Mouse (Mus musculus): ENCODE data around the gene Cmtr2.
A peak's percentile ranks its signal among the peaks of the same experiment; 100 is the strongest.

The Cmtr2 gene

GRCm38 (mm10) chr8:110265796-110266305 lies 50.4 kb downstream of the Cmtr2 start:
- DNase-seq (ENCODE audit: low spot score in 2 of 2), result no peak

DNA sequence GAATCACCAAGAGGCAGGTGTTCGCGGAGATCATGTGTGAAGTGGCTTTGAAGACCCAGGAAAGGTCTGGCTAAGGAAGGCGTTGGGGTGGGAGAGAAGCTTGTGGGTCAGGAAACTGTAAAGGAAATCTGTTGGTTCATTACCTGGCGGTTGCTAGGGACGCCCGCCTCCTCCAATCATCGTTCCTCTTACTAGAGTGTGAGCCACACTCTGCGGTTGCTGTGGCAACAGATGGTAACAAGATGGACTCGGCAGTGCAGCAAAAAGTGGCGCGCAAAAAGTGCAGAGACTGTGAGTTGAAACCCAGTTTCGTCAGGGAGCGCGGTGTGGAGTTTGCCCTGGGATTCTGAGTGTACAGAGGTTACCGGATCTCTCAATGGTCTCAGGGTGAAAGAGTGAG lies 51.3 kb downstream of the Cmtr2 start, which contains the start of gene Hydin:
Hydin (plus strand) TSS at position 237 of the 400 bp plus-strand sequence.
- DNase-seq (ENCODE audit: low spot score in 2 of 2), result peak; percentile 94 to 96

GRCm38 (mm10) chr8:110267268-110267667 lies 51.8 kb downstream of the Cmtr2 start:
- no peak for DNase-seq (ENCODE audit: low spot score in 2 of 2)

- DNase-seq (ENCODE audit: low spot score in 2 of 2), result no peak
Measured at GRCm38 (mm10) chr8:110270659-110271058, 55.2 kb downstream of the Cmtr2 start.

DNA sequence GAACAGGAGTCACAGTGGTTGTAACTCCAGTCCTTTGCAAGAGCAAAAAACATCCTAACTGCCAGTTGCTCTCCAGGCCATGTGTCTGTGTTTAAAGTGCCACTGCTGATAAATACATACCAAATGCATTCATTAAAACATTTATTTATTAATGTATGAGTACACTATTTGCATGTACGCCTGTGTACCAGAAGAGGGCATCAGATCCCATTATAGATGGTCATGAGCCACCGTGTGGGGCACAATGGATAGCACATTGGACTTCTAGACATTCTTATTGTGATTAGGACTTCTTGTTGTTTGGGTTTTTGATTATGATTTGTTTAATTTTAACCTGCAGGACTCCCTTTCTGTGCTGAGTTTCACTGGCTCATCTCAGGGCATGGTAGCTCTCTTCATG lies 57.9 kb downstream of the Cmtr2 start:
- DNase-seq (ENCODE audit: low spot score in 2 of 2), result no peak
